8 mouse cellular contexts compared by ENCODE assay signal in the genomic region with DNA sequence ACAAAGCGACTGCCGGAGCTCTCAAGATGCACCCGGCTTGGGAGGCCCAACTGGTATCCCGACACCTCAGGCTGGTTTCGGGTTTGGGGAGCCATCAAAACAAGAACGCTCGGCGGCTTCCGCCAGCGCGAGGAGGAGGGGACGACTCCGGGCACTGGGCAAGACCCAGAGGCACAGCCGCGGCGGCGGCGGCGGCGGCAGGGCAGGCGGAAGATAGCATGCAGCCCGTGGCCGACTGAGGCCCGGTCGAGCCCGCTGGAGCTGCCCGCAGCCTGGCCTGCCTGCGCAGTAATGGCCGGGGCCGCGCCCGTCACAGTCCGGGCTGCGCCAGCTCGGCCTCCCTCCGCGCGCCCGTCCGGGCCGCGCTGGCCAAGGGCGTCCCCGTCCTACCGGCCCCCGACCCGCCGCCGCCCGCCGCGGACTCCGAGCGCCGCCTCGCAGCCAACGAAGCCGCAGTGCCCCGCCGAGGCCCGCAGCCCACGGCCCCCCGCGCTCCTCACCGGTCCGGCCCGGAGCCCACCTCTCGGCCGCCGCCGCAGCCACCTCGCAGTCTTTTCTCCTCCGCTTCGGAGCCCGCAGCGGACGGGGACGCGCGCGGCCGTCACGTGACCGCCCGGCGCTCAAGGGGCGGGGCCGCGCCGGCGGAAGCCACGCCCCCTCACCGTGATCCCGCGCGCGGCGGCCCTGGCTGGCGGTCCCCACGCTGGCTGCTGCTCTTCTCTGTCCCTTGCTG. TPM values are rescaled to one million over a fixed set of nuclear protein-coding genes. Genes with fewer than 3 reads are reported as not detected.
DNase-seq lines count a peak whose midpoint lies in the region; ATAC-seq and TF ChIP-seq lines count a peak whose summit lies in the region.

No protein-coding gene starts in this region.

- peak; percentile 91 for TF ChIP-seq POLR2A in ES-Bruce4 (IDR thresholded peaks at IDR 0.05; ENCODE audit: insufficient read depth, low read length)

- H3K4me1 ChIP-seq in ES-Bruce4 (ENCODE audit: control insufficient read depth, insufficient read depth, low read length), result no peaks in the 10 kb centered on the region
- H3K4me1 ChIP-seq in forebrain, embryonic 12.5 days, result peaks cover 20% of the 10 kb centered on the region
- peaks cover 27% of the 10 kb centered on the region for H3K4me1 ChIP-seq in heart, postnatal 0 days (ENCODE audit: control insufficient read depth, insufficient read depth)
- H3K4me1 ChIP-seq in liver, embryonic 15.5 days (replicated peaks), result peaks cover 20% of the 10 kb centered on the region
- H3K4me1 ChIP-seq in neural tube, embryonic 11.5 days (ENCODE audit: control insufficient read depth, insufficient read depth, low read length), result peaks cover 3% of the 10 kb centered on the region; the same call in 1 of the 2 replicates
- peaks cover 12% of the 10 kb centered on the region for H3K4me1 ChIP-seq in stomach, embryonic 16.5 days (ENCODE audit: control insufficient read depth, insufficient read depth, low read length)

- peak; percentile 97 for ATAC-seq in forebrain, embryonic 12.5 days (ENCODE audit: low FRiP score)
- peak; percentile 95 for ATAC-seq in heart, postnatal 0 days (ENCODE audit: insufficient read depth, low read depth)
- ATAC-seq in liver, embryonic 15.5 days (ENCODE audit: insufficient read depth), result peak; percentile 98
- ATAC-seq in neural tube, embryonic 11.5 days (ENCODE audit: insufficient read depth, low FRiP score, low TSS enrichment), result peak; percentile 96
- ATAC-seq in stomach, embryonic 16.5 days (ENCODE audit: insufficient read depth, low FRiP score), result peak; percentile 97

- peak; percentile 71 for DNase-seq in c-Kit-positive CD71-positive TER-119-positive erythroid progenitor cells, embryonic 14.5 days (ENCODE audit: low spot score)
- DNase-seq in heart, postnatal 0 days (ENCODE audit: low spot score), result peak; percentile 81
- peak; percentile 91 to 95 for DNase-seq in kidney, postnatal 4 days
- DNase-seq in neural tube, embryonic 11.5 days (ENCODE audit: low spot score), result peak; percentile 92

- H3K27ac ChIP-seq in ES-Bruce4 (ENCODE audit: insufficient read depth, low read length), result 0 out of 2 replicates have a peak overlapping the region, but pooled peaks have one; percentile 41
- peak overlapping the region; percentile 99 for H3K27ac ChIP-seq in forebrain, embryonic 12.5 days
- peak overlapping the region; percentile 99 for H3K27ac ChIP-seq in heart, postnatal 0 days (ENCODE audit: low read depth)
- H3K27ac ChIP-seq in liver, embryonic 15.5 days (replicated peaks), result peak overlapping the region; percentile 96
- H3K27ac ChIP-seq in neural tube, embryonic 11.5 days (ENCODE audit: low read depth, low read length), result peak overlapping the region; percentile 97
- peak overlapping the region; percentile 98 for H3K27ac ChIP-seq in stomach, embryonic 16.5 days (ENCODE audit: low read length)

- H3K9me3 ChIP-seq in ES-Bruce4 (replicated peaks; ENCODE audit: control insufficient read depth, insufficient read depth, low read length, poor library complexity, severe bottlenecking), result no peaks in the 10 kb centered on the region
- no peaks in the 10 kb centered on the region for H3K9me3 ChIP-seq in forebrain, embryonic 12.5 days
- no peaks in the 10 kb centered on the region for H3K9me3 ChIP-seq in heart, postnatal 0 days (replicated peaks; ENCODE audit: control insufficient read depth, low read length)
- H3K9me3 ChIP-seq in liver, embryonic 15.5 days (replicated peaks), result no peaks in the 10 kb centered on the region
- H3K9me3 ChIP-seq in neural tube, embryonic 11.5 days (ENCODE audit: control insufficient read depth, low read length), result no peaks in the 10 kb centered on the region
- H3K9me3 ChIP-seq in stomach, embryonic 16.5 days (replicated peaks; ENCODE audit: control insufficient read depth, low read length), result no peaks in the 10 kb centered on the region

- no peak for TF ChIP-seq CTCF in ES-Bruce4 (IDR thresholded peaks at IDR 0.05; ENCODE audit: low read depth, low read length)
- no peak for TF ChIP-seq CTCF in heart, postnatal 0 days (IDR thresholded peaks at IDR 0.05; ENCODE audit: low read depth)

- H3K4me2 ChIP-seq in forebrain, embryonic 12.5 days, result peak overlapping the region; percentile 61
- H3K4me2 ChIP-seq in heart, postnatal 0 days (ENCODE audit: low read depth, low read length), result peak overlapping the region; percentile 80
- peak overlapping the region; percentile 88 for H3K4me2 ChIP-seq in liver, embryonic 15.5 days
- H3K4me2 ChIP-seq in neural tube, embryonic 11.5 days (ENCODE audit: low read depth), result peak overlapping the region; percentile 69
- peak overlapping the region; percentile 83 for H3K4me2 ChIP-seq in stomach, embryonic 16.5 days (ENCODE audit: low read depth, low read length)

- H3K4me3 ChIP-seq in ES-Bruce4 (ENCODE audit: low read depth, low read length), result peak overlapping the region; percentile 100
- H3K4me3 ChIP-seq in forebrain, embryonic 12.5 days (replicated peaks), result peak overlapping the region; percentile 92
- H3K4me3 ChIP-seq in heart, postnatal 0 days (ENCODE audit: low read depth, low read length), result peak overlapping the region; percentile 96
- H3K4me3 ChIP-seq in liver, embryonic 15.5 days (replicated peaks), result peak overlapping the region; percentile 95
- peak overlapping the region; percentile 83 for H3K4me3 ChIP-seq in neural tube, embryonic 11.5 days (ENCODE audit: low read depth, low read length)
- H3K4me3 ChIP-seq in stomach, embryonic 16.5 days (replicated peaks; ENCODE audit: low read length), result peak overlapping the region; percentile 93

- no peak for TF ChIP-seq EP300 in ES-Bruce4 (IDR thresholded peaks at IDR 0.05; ENCODE audit: insufficient read depth, low read depth, low read length)
- TF ChIP-seq EP300 in heart, postnatal 0 days (IDR thresholded peaks at IDR 0.05; ENCODE audit: low read depth), result no peak

- peak overlapping the region; percentile 94 for H3K9ac ChIP-seq in ES-Bruce4 (ENCODE audit: low read depth, poor library complexity, severe bottlenecking)
- peak overlapping the region; percentile 97 for H3K9ac ChIP-seq in forebrain, embryonic 12.5 days
- H3K9ac ChIP-seq in heart, postnatal 0 days (replicated peaks; ENCODE audit: low read depth, low read length), result peak overlapping the region; percentile 91
- peak overlapping the region; percentile 98 for H3K9ac ChIP-seq in liver, embryonic 15.5 days
- H3K9ac ChIP-seq in neural tube, embryonic 11.5 days (ENCODE audit: low read length), result peak overlapping the region; percentile 94
- peak overlapping the region; percentile 97 for H3K9ac ChIP-seq in stomach, embryonic 16.5 days (ENCODE audit: low read length)

- no peaks in the 10 kb centered on the region for H3K27me3 ChIP-seq in ES-Bruce4 (ENCODE audit: control insufficient read depth, insufficient read depth, low read length, poor library complexity, severe bottlenecking)
- H3K27me3 ChIP-seq in forebrain, embryonic 12.5 days, result no peaks in the 10 kb centered on the region
- no peaks in the 10 kb centered on the region for H3K27me3 ChIP-seq in heart, postnatal 0 days (ENCODE audit: control insufficient read depth, insufficient read depth, low read length)
- no peaks in the 10 kb centered on the region for H3K27me3 ChIP-seq in liver, embryonic 15.5 days
- no peaks in the 10 kb centered on the region for H3K27me3 ChIP-seq in neural tube, embryonic 11.5 days (ENCODE audit: control insufficient read depth, insufficient read depth, low read length)
- H3K27me3 ChIP-seq in stomach, embryonic 16.5 days (ENCODE audit: control insufficient read depth, insufficient read depth, low read length), result no peaks in the 10 kb centered on the region

- under 1% methylated on average over 47 of the region's 100 CpGs for WGBS in forebrain, embryonic 12.5 days
- 1% methylated on average over 67 of the region's 100 CpGs for WGBS in heart, postnatal 0 days
- WGBS in liver, embryonic 15.5 days (ENCODE audit: insufficient replicate concordance), result under 1% methylated on average over 80 of the region's 100 CpGs
- under 1% methylated on average over 67 of the region's 100 CpGs for WGBS in neural tube, embryonic 11.5 days
- under 1% methylated on average over 93 of the region's 100 CpGs for whole genome bisulfite sequencing in stomach, embryonic 16.5 days

- H3K36me3 ChIP-seq in ES-Bruce4 (ENCODE audit: control insufficient read depth, insufficient read depth, low read length, poor library complexity, severe bottlenecking), result no peaks in the 10 kb centered on the region
- H3K36me3 ChIP-seq in forebrain, embryonic 12.5 days (replicated peaks), result no peaks in the 10 kb centered on the region
- H3K36me3 ChIP-seq in heart, postnatal 0 days (replicated peaks; ENCODE audit: control insufficient read depth, insufficient read depth, low read length), result no peaks in the 10 kb centered on the region
- H3K36me3 ChIP-seq in liver, embryonic 15.5 days (replicated peaks), result 0 out of 2 replicates have a peak, but pooled peaks cover 6% of the 10 kb centered on the region
- H3K36me3 ChIP-seq in neural tube, embryonic 11.5 days (ENCODE audit: control insufficient read depth, insufficient read depth, low read length), result no peaks in the 10 kb centered on the region
- no peaks in the 10 kb centered on the region for H3K36me3 ChIP-seq in stomach, embryonic 16.5 days (ENCODE audit: control insufficient read depth, insufficient read depth, low read length)

RNA-seq across cellular contexts. Expression of gene Rnf146, which starts 0.6 kb away (rescaled TPM):
- 29.1 and 31.1 TPM in 2 replicates for polyA plus RNA-seq in ES-Bruce4 (2011; ENCODE audit: insufficient read depth, insufficient read length, low read depth, missing spikeins)
- polyA plus RNA-seq in forebrain, embryonic 12.5 days (2016; fragmentation: Nextera tagmentation; extraction: Ambion mirVana), result 63.0 and 70.3 TPM in 2 replicates
- total RNA-seq in heart, postnatal 0 days (2014; rRNA removed; ENCODE audit: low replicate concordance), result 34.6 and 37.3 TPM in 2 replicates
- 38.6 and 39.3 TPM in 2 replicates for polyA plus RNA-seq in heart, postnatal 0 days (2015; fragmentation: Nextera tagmentation; extraction: Ambion mirVana)
- polyA plus RNA-seq in liver, embryonic 15.5 days (2015; fragmentation: Nextera tagmentation; extraction: Ambion mirVana), result 14.1 and 15.1 TPM in 2 replicates
- 66.5 and 75.4 TPM in 2 replicates for polyA plus RNA-seq in neural tube, embryonic 11.5 days (2014; fragmentation: Nextera tagmentation; extraction: Ambion mirVana)
- polyA plus RNA-seq in stomach, embryonic 16.5 days (2015; fragmentation: Nextera tagmentation; extraction: Ambion mirVana), result 50.0 and 50.8 TPM in 2 replicates

RNA-seq across cellular contexts. Expression of gene Echdc1, which starts 48.7 kb away (rescaled TPM):
- polyA plus RNA-seq in ES-Bruce4 (2011; ENCODE audit: insufficient read depth, insufficient read length, low read depth, missing spikeins), result 22.8 and 23.5 TPM in 2 replicates
- polyA plus RNA-seq in forebrain, embryonic 12.5 days (2016; fragmentation: Nextera tagmentation; extraction: Ambion mirVana), result 22.9 and 28.3 TPM in 2 replicates
- total RNA-seq in heart, postnatal 0 days (2014; rRNA removed; ENCODE audit: low replicate concordance), result 12.1 and 27.1 TPM in 2 replicates
- 19.5 and 19.9 TPM in 2 replicates for polyA plus RNA-seq in heart, postnatal 0 days (2015; fragmentation: Nextera tagmentation; extraction: Ambion mirVana)
- 17.6 and 20.1 TPM in 2 replicates for polyA plus RNA-seq in liver, embryonic 15.5 days (2015; fragmentation: Nextera tagmentation; extraction: Ambion mirVana)
- 24.8 and 32.0 TPM in 2 replicates for polyA plus RNA-seq in neural tube, embryonic 11.5 days (2014; fragmentation: Nextera tagmentation; extraction: Ambion mirVana)
- polyA plus RNA-seq in stomach, embryonic 16.5 days (2015; fragmentation: Nextera tagmentation; extraction: Ambion mirVana), result 42.4 and 46.3 TPM in 2 replicates

Comparison
In these comparisons a context has a peak if more than half of its experiments do, and no peak if none do; other contexts are left out.
1. Peak in every context shown above with its lines: DNase-seq, ATAC-seq, H3K4me3 ChIP-seq and H3K27ac ChIP-seq.
2. H3K27ac ChIP-seq: peak in every context shown above with its lines; median percentile 99 in forebrain, embryonic 12.5 days; 99 in heart, postnatal 0 days; 98 in stomach, embryonic 16.5 days; 97 in neural tube, embryonic 11.5 days; 96 in liver, embryonic 15.5 days; 41 in ES-Bruce4.